Mouse (Mus musculus) kidney, postnatal 36 days (tissue): ENCODE measurements at regions not wholly inside any gene's neighbourhood (a gene's known extent, or its start where the extent isn't known, plus 50 kb on each side); places are given as distances from the start of the nearest gene placed in this dataset.

Experiments used
- DNase-seq, 2 experiments: peaks; one replicate each; pipeline ENCODE4 v3.0.0; 2021 to 2022; ENCODE audit warnings: mixed read lengths in 2 of 2

DNA sequence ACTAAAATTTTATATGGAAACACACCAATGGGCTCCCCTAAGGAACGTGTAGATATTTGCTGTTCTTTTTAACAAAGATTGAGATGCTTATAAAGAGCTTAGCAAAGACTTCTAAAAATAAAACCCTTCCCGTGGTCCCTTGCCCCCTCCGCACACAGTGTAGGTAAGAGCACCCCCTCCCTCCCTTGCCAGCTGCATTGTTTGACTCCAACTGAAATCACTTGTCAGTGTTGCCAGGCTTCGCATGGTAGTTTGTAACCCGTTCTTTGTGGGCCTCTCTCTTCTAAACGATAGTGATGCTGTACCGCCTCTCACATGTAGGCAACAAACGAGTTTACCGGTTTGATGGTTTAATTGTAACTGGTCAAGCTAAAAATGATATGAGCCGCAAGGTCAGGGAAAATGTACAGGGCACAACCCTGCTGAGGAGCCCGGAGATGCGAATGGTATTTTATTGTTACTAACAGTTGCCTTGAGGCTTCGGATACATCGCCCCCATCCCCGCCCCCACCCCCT, 246.0 kb downstream of the Ttll7 start:
- no peak for DNase-seq

DNA sequence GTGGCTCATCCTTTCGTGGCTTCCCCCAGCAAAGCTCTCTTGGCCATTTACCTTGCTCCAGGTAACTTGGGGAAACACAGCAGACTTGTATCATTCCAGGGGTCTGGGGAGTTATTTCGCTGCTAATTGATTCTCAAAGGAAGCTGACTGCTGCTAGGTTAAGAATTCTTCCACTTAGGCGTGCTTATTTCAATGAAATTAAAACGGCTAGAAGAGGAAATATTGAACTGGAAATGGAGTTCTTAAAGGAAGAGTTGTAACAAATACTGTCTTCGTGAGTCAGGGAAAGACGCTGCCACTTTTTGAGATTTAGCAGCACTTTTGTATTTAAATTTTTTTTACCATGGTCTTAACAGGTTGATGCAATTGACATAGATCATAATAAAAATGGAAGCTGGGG, 246.4 kb downstream of the Ttll7 start:
- DNase-seq = no peak

DNA sequence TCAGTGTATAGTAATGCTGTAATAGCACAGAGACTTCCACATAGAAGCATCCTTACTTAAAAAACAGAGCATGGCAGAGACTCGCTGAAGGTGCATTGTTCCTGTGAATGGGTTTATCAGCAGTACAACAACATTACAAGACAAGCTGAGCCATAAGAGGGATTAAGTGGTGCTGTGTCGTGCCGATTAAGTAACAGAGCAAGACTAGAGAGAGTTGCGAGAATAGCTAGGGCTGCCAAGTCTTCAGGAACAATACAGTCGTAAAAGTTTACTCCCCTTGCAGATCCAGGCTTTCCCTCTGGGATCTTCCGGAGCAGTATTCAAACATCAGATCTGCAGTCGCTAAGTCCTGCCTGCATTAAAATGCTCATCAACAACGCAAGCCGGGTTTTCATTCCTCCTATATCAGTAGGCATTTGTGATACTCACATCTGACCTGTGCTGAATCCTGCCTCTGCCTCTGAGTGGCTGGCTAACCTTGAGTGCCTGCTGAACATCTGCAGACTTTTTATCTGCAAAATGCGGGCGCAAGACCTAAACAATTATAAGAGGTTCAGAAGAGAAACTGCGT, 247.1 kb downstream of the Ttll7 start:
- DNase-seq = no peak

DNA sequence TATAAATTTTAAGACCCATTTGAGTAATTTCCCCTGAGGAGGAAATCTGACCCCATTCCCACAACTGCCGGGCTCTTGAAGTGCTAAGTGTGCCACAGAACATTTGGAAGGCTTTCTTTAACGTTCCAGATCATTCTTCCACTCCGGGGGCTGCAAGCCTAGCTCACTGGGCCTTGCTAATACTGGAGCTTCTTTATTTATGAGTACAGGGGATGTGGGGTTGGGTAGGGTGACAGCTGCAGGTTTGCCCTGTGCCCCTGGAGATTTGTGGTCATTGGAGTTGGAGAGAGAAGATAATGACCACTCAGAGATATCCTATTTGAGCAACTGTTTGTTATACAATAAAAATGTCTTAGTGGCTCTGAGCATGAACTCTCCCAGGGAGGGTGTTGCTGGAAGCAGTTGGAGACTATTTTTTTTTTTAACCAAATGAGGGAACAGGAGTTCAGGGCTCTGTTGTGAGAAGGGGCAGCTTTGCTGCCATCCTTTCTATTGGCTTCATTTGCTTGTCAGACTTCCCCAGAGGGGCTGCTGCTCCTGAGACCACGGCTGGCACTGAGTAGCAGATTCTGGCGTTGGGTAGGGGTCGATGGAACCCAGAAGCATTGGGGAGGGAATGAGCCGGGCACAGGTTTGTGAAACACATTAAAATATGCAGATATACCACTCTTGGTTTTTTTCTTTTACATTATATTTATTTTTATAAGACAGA, 249.0 kb downstream of the Ttll7 start:
- DNase-seq = peak in 1 of 2 experiments; percentile 3

DNA sequence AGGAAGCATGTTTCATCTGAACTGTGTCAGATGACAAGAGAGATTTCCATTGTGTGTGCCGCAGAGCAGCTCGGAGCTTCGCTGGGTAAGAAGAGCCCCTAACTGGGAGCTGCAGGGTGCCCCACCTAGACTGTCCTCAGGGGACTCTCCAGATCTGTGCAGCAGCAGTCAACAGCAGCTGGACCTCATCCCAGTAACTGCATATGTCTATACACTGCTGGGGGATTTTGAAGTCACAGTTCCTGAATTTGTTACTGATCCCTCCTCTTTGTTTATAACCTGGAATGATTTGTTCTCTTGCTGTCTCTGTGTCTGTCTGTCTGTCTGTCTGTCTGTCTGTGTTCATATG, 249.6 kb downstream of the Ttll7 start:
- DNase-seq = no peak

DNA sequence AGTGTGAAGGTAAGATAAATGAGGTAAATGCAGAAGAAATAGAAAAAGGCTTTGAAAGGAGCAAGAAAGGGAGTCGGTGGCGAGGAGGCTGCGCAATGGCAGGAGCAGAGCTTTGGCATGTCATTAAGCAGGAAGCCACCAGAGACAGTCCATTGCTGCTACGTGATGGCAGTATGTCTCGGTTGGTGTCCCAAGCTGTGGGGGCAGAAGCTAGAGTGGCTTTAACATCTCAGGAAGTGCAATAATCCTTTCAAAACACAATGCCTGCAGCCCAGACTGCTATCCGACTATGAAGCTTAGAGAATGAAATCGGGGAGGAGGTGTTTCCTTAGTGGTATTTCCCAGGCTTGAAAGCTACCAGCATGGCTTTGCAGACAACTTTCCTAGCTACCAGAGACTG, 251.3 kb downstream of the Ttll7 start:
- DNase-seq = no peak

DNA sequence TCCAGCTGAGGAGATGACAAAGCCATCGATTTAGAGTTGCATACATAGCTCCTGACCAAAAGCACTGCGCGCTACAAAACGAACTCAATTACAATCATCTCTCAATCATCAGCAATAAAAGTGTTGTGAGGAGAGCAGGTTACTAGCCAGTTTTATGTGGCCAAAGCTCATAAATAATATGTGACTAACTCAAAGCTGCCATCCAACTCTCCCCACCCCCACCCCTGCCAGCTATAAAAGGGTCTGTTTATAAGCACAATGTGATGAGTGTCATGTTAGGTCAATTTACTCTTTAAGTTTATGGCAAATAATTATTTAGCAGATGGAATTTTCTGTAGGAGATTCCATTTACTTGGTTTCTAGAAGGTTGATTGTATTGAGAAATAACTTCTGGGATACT, 265.4 kb downstream of the Ttll7 start:
- DNase-seq = no peak

DNA sequence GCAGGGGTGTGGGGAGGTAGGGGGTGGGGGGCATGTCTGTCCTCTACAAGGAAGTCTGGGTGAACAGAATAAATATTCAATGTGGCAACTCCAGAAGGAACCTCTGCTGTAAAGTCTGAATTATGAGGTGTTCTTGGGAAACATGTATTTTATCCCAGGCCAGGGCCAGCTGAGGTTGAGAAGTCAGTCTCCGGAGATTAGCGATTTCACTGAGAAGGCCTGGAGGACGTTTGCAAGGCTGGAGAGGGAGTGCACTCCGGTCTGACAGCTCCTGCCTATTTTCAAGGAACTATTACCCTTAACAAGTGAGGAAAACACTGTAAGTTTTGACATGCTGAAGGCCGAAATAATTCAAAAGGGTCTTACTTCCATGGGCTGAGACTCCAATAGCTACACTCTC, 265.9 kb downstream of the Ttll7 start:
- DNase-seq = no peak

DNA sequence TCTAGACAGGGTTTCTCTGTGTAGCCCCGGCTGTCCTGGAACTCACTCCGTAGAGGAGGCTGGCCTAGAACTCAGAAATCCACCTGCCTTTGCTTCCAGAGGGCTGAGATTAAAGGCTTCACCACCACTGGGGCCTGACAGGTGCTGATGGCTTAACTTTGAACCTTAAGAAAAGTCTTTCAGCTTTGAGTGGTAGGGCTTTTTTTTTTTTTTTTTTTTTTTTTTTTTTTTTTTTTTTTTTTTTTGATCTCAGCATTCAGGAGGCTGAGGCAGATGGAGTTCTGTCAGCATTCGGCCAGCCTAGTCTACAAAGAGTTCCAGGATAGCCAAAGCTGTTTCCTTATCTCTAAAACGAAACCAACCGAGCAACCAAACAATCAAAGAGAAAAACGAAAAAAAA, 266.5 kb downstream of the Ttll7 start:
- DNase-seq = no peak

DNA sequence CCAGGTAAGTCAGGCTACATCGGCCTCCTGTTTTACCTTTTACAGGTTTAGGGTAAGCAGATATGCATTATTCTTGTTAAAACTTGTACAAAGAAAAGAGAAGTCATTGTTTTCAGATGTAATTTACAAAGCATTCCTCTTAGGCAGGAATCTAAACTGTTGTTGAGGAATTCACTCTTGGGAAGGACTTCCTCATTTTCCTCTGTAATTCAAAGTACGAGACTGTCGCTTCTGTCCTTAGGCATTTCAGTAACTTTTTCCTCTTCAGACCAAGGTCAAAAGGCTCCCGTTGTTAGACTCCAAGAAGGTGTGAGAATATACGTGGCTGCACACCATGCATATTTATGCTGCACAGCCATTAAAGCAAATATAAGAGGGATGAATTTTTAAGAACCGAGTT, 269.7 kb downstream of the Ttll7 start:
- DNase-seq = no peak

DNA sequence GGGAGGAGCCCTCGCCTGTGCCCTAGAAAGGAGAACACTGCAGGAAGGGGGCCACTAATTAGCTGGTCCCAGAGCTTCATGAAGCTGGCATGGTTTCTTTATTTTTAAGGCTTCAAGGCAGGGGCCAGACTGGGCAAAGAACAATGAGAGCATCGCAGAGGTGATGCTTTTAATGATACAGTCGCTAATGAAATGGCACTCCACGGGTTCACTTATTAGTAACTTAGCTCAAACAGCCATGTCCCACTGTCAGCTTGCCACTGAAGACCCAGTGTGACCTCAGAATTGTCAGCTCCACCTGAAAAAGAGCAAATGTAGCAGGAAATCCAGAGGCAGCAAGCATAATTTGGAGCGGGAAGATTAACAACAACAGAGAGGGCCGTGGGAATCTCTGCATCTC, 275.6 kb downstream of the Ttll7 start:
- no peak for DNase-seq

DNA sequence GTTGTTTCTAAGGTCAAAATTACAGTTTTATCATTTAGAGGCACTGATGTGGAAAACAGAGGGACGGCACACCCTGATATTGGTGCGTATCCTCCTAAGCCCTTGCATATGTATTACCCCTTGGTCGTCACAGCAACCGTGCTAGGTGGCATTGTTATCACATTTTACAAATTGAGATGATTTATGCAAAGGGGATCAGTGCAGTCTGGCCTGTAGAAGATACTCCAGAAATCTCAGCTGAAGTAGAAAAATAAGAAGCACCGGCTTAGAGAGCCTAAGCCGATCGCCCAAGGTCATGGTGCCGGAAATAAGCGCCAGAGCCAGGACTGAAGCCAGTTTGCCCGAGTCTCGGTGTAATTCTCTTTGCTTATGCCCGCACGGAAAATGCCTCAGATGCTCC, 280.7 kb downstream of the Ttll7 start:
- no peak for DNase-seq

DNA sequence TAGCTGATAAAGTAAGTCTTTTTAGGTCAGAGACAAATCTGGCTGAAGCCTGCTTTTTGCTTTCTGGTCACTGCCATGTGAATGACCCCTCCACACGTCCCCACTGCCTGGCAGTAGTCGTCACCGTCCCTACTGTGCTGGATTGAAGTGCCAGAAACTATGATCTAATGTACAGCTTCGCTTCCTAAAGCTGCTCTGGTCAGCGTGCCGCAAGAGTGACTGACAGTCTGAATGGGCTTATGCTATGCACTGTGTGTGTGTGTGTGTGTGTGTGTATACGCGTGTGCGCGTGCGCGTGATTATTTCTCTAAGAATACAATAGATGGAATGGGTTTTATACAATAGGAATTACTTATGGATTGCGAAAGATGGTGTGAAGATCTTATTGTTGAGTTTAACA, 281.2 kb downstream of the Ttll7 start:
- no peak for DNase-seq

DNA sequence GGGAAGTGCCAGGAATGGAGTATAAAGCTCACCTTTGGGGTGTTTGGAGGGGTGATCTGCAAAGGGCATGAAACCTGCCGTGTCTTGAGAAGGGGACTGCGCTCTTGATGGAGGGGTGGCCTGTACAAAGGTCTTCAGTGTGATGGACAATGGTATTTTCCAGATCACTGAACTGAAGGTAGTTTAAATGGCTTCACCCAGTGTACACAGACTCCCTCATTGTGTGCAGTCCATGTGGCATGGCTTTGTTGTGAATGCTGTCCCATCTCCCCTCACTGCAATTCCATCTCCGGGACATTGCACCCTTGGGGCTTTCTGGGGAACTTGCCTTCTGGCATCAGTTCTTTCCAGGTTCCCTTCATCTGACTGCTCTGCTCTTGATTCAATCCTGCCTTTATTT, 288.2 kb downstream of the Ttll7 start:
- DNase-seq = no peak

DNA sequence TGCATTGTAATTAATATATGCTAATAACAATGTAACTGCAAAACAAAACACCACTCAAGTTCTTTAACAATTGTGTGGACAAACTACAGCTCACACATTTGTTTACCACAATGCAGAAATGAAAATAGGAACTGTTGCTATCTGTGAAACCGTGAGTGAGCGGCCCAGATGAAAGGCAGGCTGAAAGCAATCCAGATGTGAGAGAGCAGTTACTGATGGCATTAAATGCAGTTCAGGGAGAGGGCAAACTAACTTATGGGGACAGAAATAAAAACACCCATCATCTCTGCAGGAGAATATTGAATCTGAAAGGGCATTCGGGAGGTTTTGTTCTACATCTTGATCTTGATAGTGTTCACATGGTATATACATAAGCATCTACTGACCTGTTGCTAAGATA, 301.3 kb downstream of the Ttll7 start:
- no peak for DNase-seq

DNA sequence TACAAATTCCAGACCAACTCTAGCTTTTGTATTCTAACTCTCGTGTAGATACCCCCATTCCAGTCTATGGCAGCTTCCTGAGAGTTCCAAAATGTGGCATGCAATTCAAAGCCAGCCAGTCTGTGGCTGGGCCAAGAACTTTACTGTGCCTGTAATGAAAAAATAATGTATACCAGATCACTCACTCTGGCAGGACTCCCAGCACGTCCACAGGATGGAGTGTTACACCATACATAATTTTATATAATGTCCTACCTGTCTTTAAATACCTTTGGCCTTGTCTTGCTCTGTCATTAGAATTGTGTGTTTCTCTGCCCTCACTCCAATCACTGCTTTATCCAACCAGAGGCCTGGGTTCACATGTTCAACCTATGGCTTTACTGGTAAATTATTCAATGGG, 301.8 kb downstream of the Ttll7 start:
- DNase-seq = no peak

DNA sequence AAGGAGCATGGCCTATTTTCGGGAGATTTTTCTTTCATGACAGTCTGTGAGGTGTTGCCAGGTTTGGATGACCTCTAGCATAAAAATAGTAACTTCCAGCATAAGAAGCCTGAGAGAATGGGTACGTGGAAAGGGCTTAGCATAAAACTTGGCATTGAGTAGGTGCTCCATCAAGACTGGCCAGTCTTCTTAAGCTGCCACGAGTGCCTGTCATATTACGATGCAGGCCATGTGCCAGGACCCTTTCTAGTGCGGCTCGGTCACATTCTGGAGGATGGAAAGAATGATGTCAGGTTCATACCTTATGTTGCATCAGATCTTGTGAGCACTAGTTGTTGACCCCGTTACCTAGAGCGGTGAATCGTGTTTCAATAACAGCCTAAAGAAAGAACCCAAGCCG, 311.0 kb downstream of the Ttll7 start:
- no peak for DNase-seq

DNA sequence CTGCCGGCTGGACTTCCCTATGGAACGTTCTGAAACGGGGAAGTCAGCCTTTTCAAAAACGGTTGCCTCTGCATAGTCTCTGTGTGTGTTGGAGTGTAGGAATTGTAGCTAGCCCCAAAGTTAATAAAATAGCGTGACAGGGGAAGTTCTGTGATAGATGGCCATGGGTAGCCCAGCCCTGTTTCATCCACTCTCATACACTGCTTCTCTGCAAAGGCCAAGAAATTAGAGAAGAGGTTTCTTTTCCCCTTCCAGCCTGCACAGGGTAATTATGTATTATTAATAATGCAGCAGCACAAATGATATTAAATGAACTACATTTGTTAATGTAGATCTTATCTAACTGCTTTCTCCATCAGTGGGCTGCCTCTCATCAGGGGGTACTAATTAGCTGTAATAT, 311.4 kb downstream of the Ttll7 start:
- DNase-seq = no peak

DNA sequence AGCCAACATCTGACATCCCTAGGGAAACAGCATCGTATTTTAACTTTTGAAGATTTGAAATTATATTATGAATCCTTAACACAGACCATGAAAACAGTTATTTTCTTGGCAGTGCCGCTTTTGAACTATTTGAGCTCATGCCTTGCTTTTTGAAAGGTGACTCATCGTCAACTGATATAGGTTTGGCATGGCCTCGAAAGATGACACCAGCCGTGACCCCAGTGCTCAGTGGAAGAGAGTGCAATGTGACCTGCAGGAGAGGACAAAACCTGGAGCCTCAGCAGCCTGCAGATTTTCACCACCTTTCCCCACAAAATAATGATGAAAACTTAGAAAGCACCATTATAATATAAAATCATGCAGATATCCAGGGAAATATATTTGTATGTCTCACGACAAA, 312.8 kb downstream of the Ttll7 start:
- no peak for DNase-seq

DNA sequence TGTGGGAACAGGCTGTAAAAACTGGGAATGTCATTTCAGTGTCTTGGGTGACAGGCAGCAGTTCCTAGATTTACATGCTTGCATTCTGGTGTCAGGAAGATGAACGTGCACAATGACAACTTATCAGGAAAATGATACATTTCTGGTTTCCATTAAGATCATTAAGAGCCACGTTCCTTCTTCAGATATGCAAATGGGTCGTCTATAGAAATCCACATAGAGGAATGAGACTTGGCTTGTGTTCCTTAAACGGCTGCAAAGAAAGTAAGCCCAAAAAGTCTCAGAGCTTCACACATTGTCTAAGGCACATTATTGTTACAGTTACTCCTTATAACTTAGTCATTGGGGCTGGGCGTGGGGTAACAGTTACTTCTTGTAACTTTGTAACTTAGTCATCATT, 314.4 kb downstream of the Ttll7 start:
- no peak for DNase-seq

DNA sequence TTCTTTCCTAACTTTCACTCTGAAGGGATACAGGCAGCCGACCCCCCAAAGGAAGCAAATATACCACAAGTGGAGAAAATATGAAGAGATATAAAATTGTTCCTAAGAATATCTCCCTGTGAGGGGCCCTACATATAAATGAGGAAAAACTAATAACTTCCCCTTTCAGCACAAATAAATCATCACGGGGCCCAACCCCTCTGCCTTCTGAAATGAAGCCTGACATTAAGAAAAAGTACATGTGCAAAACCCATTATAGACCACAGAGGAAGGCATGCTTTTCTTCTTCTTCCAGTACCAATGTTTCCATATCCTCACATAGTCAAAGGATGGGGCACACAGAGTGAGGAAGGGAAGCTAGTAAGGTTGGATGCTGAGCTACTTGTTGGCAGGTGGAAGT, 317.0 kb downstream of the Ttll7 start:
- no peak for DNase-seq

DNA sequence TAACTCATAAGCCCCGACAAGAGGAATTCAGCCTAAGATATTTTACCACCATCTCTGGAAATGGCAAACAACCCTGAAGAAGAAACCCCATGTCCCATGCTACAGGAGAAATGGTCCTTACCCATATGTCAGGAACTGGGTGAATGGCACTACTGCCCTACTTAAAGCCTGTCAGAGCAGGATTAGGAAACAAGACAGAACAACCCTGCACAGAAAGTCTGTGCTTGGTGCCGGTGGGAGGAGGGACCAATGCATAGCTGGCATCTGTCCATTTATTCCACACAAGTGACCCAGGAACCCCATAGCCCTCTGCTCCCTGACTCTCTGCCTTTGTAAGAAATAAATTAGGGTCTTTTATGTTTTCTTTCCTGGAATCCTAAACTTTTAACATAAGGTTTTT, 317.9 kb downstream of the Ttll7 start:
- no peak for DNase-seq

DNA sequence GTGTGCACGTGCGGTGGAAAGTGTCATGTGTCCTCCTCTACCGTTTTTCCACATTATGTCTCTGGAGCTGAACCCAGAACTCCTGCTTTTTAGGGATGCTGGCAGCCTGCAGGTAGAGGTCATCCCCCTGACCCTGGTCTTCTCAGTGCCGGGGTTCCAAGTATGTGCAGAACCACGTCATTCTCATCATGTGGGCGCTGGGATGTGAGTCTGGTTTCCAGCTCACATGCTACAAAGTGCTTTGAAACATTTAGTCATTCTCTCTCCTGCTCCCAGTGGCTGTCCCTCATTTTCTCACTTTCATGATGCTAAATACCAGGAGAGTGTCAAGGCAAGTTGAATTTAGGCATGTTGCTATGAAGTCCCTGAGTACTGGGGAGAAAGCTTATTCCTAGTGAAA, 326.6 kb downstream of the Ttll7 start:
- DNase-seq = no peak

DNA sequence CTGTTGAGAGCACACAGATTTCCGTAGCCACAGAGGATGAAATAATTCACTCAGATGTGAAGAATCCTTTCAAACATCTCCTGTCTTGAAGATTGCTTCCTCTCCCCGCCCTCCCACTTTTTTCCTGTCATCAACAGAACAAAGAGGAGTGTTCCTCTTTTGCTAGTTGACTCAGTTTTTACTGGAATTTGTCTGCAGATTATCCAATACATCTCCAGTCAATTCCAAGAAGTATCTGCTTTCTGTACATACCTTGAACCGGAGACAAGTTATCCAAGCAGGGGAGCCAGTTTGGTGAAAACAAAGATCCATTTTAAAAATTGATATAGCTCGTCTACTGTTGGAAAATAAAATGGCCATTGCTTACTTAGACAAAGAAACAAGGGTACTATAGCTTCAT, 328.5 kb downstream of the Ttll7 start:
- DNase-seq = no peak
